Mouse (Mus musculus) small intestine, adult 2 months (tissue): ENCODE results near the gene Lrrc8a.

Experiments used
- CTCF ChIP-seq: fragments of 200-500 bp; IDR thresholded peaks from 2 replicates; pipeline ENCODE4 v1.5.1; 2012; ENCODE audit warnings: low read depth, mild to moderate bottlenecking, control low read depth, inconsistent platforms, low read length, moderate library complexity, mixed read lengths; ENCODE audit not compliant: insufficient replicate concordance, insufficient read length; ENCODE audit errors: extremely low read depth
- POLR2A ChIP-seq: fragments of 200-500 bp; IDR thresholded peaks from 2 replicates; pipeline ENCODE4 v1.6.1; 2012; ENCODE audit warnings: low read depth, mild to moderate bottlenecking, control low read depth, inconsistent platforms, low read length, moderate library complexity

GRCm38 (mm10) chr2:30239777-30240176 is 2.3 kb downstream of the Lrrc8a start:
- no peak; the same call in 1 of the 2 replicates for TF ChIP-seq POLR2A
- TF ChIP-seq CTCF, result no peak
